Mouse (Mus musculus) heart, adult 8-10 months (tissue): ENCODE measurements at regions not wholly inside any gene's neighbourhood (a gene's known extent, or its start where the extent isn't known, plus 50 kb on each side); places are given as distances from the start of the nearest gene placed in this dataset.

Experiments
- DNase-seq: peaks from one replicate; pipeline ENCODE4 v3.0.0; 2022; ENCODE audit warnings: low spot score

GRCm38 (mm10) chr17:31776949-31777607 lies 78.5 kb downstream of the Sik1 start:
- DNase-seq = no peak

GRCm38 (mm10) chr17:31777751-31778150 lies 77.9 kb downstream of the Sik1 start:
- no peak for DNase-seq

GRCm38 (mm10) chr17:31779466-31779865 lies 76.1 kb downstream of the Sik1 start:
- no peak for DNase-seq

- DNase-seq = no peak
These were observed 73.4 kb downstream of the Sik1 start for GRCm38 (mm10) chr17:31782251-31782650.

GRCm38 (mm10) chr17:31783071-31783470 lies 72.5 kb downstream of the Sik1 start:
- no peak for DNase-seq

GRCm38 (mm10) chr17:31788316-31788715 lies 67.3 kb downstream of the Sik1 start:
- DNase-seq = peak; percentile 70

- DNase-seq = no peak
These were observed 66.5 kb downstream of the Sik1 start for GRCm38 (mm10) chr17:31789068-31789583.

- DNase-seq = no peak
These were observed 65.7 kb downstream of the Sik1 start for GRCm38 (mm10) chr17:31789906-31790279.

- DNase-seq = peak; percentile 78
These were observed 65.1 kb downstream of the Sik1 start for GRCm38 (mm10) chr17:31790280-31791063.

- DNase-seq = no peak
These were observed 63.9 kb downstream of the Sik1 start for GRCm38 (mm10) chr17:31791656-31792055.

GRCm38 (mm10) chr17:31793040-31793439 lies 62.6 kb downstream of the Sik1 start:
- DNase-seq = no peak

- DNase-seq = peak; percentile 49
These were observed 62.1 kb downstream of the Sik1 start for GRCm38 (mm10) chr17:31793521-31793920.

- DNase-seq = no peak
These were observed 61.6 kb downstream of the Sik1 start for GRCm38 (mm10) chr17:31793964-31794363.
